In genomic region chr19:5803881-5804279, GRCm38 (mm10) we compare ENCODE assay signal across 8 mouse cellular contexts. TPM values are rescaled to one million over a fixed set of nuclear protein-coding genes. Genes with fewer than 3 reads are reported as not detected.
DNase-seq lines count a peak whose midpoint lies in the region; ATAC-seq and TF ChIP-seq lines count a peak whose summit lies in the region.

No protein-coding gene starts in this region.

- peak overlapping the region; percentile 84; the same call in 1 of the 2 replicates for H3K4me3 ChIP-seq in kidney, postnatal 0 days (replicated peaks; ENCODE audit: low read depth, low read length)
- H3K4me3 ChIP-seq in cortical plate, adult 2 months (ENCODE audit: insufficient read depth, low read length), result peak overlapping the region; percentile 100; the same call in 1 of the 2 replicates
- H3K4me3 ChIP-seq in hindbrain, postnatal 0 days (ENCODE audit: low read length), result peak overlapping the region; percentile 77
- H3K4me3 ChIP-seq in myocyte, result peak overlapping the region; percentile 100

- WGBS in kidney, postnatal 0 days, result under 1% methylated on average over 16 of the region's 16 CpGs
- WGBS in hindbrain, postnatal 0 days, result 2% methylated on average over 16 of the region's 16 CpGs

- no peaks in the 10 kb centered on the region for H3K9me3 ChIP-seq in kidney, postnatal 0 days (replicated peaks; ENCODE audit: low read length)
- no peaks in the 10 kb centered on the region for H3K9me3 ChIP-seq in hindbrain, postnatal 0 days (ENCODE audit: low read length)

- H3K27me3 ChIP-seq in kidney, postnatal 0 days (ENCODE audit: insufficient read depth, low read length), result no peaks in the 10 kb centered on the region
- no peaks in the 10 kb centered on the region for H3K27me3 ChIP-seq in hindbrain, postnatal 0 days (ENCODE audit: insufficient read depth, low read length)
- no peaks in the 10 kb centered on the region for H3K27me3 ChIP-seq in myocyte (ENCODE audit: control insufficient read depth, insufficient read depth, insufficient read length)

- intact Hi-C loops in left cerebral cortex, postnatal 36 days (cut with DNase I), result loop anchor here (1.0 to 2.0 kb wide), 2 partner anchors 13 to 41 kb away; no protein-coding TSS in a partner anchor

- peaks cover 44% of the 10 kb centered on the region for H3K79me2 ChIP-seq in myocyte (ENCODE audit: control insufficient read depth, insufficient read depth)

- TF ChIP-seq CTCF in kidney, postnatal 0 days (IDR thresholded peaks at IDR 0.05; ENCODE audit: low read depth), result no peak
- TF ChIP-seq CTCF in cortical plate, adult 2 months (IDR thresholded peaks at IDR 0.05; ENCODE audit: extremely low read depth, insufficient read depth, low read length), result no peak
- no peak for TF ChIP-seq CTCF in hindbrain, postnatal 0 days (IDR thresholded peaks at IDR 0.05; ENCODE audit: low read depth)

- H3ac ChIP-seq in myocyte (ENCODE audit: control insufficient read depth, insufficient read length), result peak overlapping the region; percentile 71

- peak overlapping the region; percentile 100 for H3K27ac ChIP-seq in kidney, postnatal 0 days
- H3K27ac ChIP-seq in cortical plate, adult 2 months (ENCODE audit: insufficient read depth, low read length), result peak overlapping the region; percentile 98
- H3K27ac ChIP-seq in hindbrain, postnatal 0 days, result peak overlapping the region; percentile 100

- H3K36me3 ChIP-seq in kidney, postnatal 0 days (ENCODE audit: insufficient read depth, low read length), result peaks cover 3% of the 10 kb centered on the region; the same call in 1 of the 2 replicates
- H3K36me3 ChIP-seq in hindbrain, postnatal 0 days (ENCODE audit: insufficient read depth, low read length), result no peaks in the 10 kb centered on the region
- peaks cover 12% of the 10 kb centered on the region for H3K36me3 ChIP-seq in myocyte (ENCODE audit: control insufficient read depth, insufficient read depth)

- ATAC-seq in kidney, postnatal 0 days (replicated peaks; ENCODE audit: low FRiP score, low read depth), result no peak
- ATAC-seq in hindbrain, postnatal 0 days, result peak; percentile 33
- no peak for ATAC-seq in megakaryocyte progenitor cell, adult 5-6 weeks (replicated peaks; ENCODE audit: poor library complexity)

- H3K4me1 ChIP-seq in kidney, postnatal 0 days (replicated peaks; ENCODE audit: insufficient read depth, low read length), result peaks cover 34% of the 10 kb centered on the region
- peaks cover 14% of the 10 kb centered on the region for H3K4me1 ChIP-seq in cortical plate, adult 2 months (ENCODE audit: control insufficient read depth, insufficient read depth, low read length)
- H3K4me1 ChIP-seq in hindbrain, postnatal 0 days (ENCODE audit: insufficient read depth, low read length), result peaks cover 13% of the 10 kb centered on the region

- peak overlapping the region; percentile 43 for H3K9ac ChIP-seq in kidney, postnatal 0 days (ENCODE audit: low read depth, low read length)
- peak overlapping the region; percentile 47 for H3K9ac ChIP-seq in hindbrain, postnatal 0 days (replicated peaks; ENCODE audit: low read length)

- no peak for TF ChIP-seq POLR2A in cortical plate, adult 2 months (IDR thresholded peaks at IDR 0.05; ENCODE audit: extremely low read depth, insufficient read depth, low read length)
- TF ChIP-seq POLR2A in myocyte (IDR thresholded peaks at IDR 0.05; ENCODE audit: insufficient read length, low read depth), result no peak

- H3K4me2 ChIP-seq in kidney, postnatal 0 days (ENCODE audit: low read length), result peak overlapping the region; percentile 91
- H3K4me2 ChIP-seq in hindbrain, postnatal 0 days (ENCODE audit: low read depth, low read length), result peak overlapping the region; percentile 98
- peak overlapping the region; percentile 90 for H3K4me2 ChIP-seq in myocyte (ENCODE audit: low read depth)

- DNase-seq in kidney, postnatal 0 days (ENCODE audit: low spot score), result no peak
- DNase-seq in kidney, postnatal 25 days, result no peak
- no peak for DNase-seq in hindbrain, postnatal 0 days (ENCODE audit: low spot score)
- no peak for DNase-seq in spleen, adult 12 weeks (ENCODE audit: low spot score)
- no peak for DNase-seq in left cerebral cortex, postnatal 36 days (ENCODE audit: low spot score in 2 of 2)

TF ChIP-seq in myocyte, 11 proteins besides CTCF, POLR2A, EP300 and RAD21:
- TF ChIP-seq MYOD1 (IDR thresholded peaks at IDR 0.05; ENCODE audit: control insufficient read depth in 1 of 3, insufficient read length in 2 of 3, low read depth in 2 of 3), result no peak
- no peak for TF ChIP-seq POLR2AphosphoS2 (IDR thresholded peaks at IDR 0.05; ENCODE audit: insufficient read length, low read depth)

RNA-seq across cellular contexts. Expression of gene Scyl1, which starts 32.7 kb away (rescaled TPM):
- polyA plus RNA-seq in kidney, postnatal 0 days (2015; fragmentation: Nextera tagmentation; extraction: Ambion mirVana), result 63.5 and 65.1 TPM in 2 replicates
- 120 and 124 TPM in 2 replicates for polyA plus RNA-seq in cortical plate, adult 2 months (2012; rRNA removed)
- total RNA-seq in hindbrain, postnatal 0 days (2014; rRNA removed), result 84.1 and 96.6 TPM in 2 replicates
- polyA plus RNA-seq in hindbrain, postnatal 0 days (2015; fragmentation: Nextera tagmentation; extraction: Ambion mirVana), result 73.3 and 76.2 TPM in 2 replicates
- 73.5 TPM for polyA plus RNA-seq in myocyte (2012; fragmentation: generic; extraction: Trizol)
- total RNA-seq in megakaryocyte progenitor cell, adult 5-6 weeks (2015), result 15.7 and 19.9 TPM in 2 replicates
- total RNA-seq in megakaryocyte progenitor cell, adult 5-6 weeks (2017), result 23.9 and 28.2 TPM in 2 replicates
- total RNA-seq in left cerebral cortex, postnatal 36 days (2021), result 10 to 100 TPM; 90.5 to 98.8 TPM
